8 mouse cellular contexts compared by ENCODE assay signal in the genomic region with DNA sequence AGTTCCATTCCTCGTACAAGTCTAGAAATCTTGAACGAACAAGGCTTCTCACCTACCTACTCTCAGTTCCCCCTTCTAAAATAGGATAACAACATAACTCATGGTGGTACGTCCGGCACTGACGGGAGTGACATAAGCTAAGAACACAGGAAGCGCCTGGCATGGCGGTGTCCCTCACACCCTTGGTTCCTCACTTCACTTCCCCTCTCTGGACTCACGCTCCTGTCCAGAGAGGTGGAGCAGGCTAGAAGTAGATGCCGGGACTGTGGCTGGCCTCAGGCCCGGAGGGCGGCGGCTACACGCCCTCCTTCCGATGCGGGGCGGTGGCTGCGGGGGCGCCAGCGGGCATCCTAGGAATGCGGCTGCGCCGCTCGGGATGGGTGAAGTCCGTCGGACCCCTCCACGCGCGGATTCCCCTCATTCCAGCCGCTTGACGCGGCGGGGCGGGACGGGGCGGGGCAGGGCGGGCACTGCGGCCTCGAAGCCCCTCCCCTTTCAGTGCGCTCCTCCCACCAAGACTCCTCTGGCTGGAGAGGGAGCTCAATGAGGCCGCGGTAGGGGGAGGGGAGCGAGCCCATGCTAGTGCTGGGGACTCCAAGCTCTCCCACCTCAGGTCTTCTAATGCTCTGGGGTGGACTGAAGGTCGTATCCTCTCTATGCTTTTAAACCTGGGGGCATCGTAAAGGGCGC. TPM values are rescaled to one million over a fixed set of nuclear protein-coding genes. Genes with fewer than 3 reads are reported as not detected.
DNase-seq lines count a peak whose midpoint lies in the region; ATAC-seq and TF ChIP-seq lines count a peak whose summit lies in the region.

No protein-coding gene starts in this region.

- no peak for TF ChIP-seq CTCF in ES-Bruce4 (IDR thresholded peaks at IDR 0.05; ENCODE audit: low read depth, low read length)
- no peak for TF ChIP-seq CTCF in embryonic fibroblast, embryonic 13.5 days (IDR thresholded peaks at IDR 0.05; ENCODE audit: borderline replicate concordance, insufficient read depth, low read length)

- peak overlapping the region; percentile 80 for H3K4me2 ChIP-seq in heart, embryonic 16.5 days (ENCODE audit: low read depth, low read length)

- WGBS in heart, embryonic 16.5 days: under 1% methylated on average over 45 of the region's 45 CpGs

- peak; percentile 70 for ATAC-seq in heart, embryonic 16.5 days (replicated peaks; ENCODE audit: extremely low read depth, insufficient read depth, low FRiP score)

- no peaks in the 10 kb centered on the region for H3K27me3 ChIP-seq in ES-Bruce4 (ENCODE audit: control insufficient read depth, insufficient read depth, low read length, poor library complexity, severe bottlenecking)
- H3K27me3 ChIP-seq in heart, embryonic 16.5 days (ENCODE audit: control insufficient read depth, insufficient read depth, low read length): no peaks in the 10 kb centered on the region

- TF ChIP-seq EP300 in ES-Bruce4 (IDR thresholded peaks at IDR 0.05; ENCODE audit: insufficient read depth, low read depth, low read length): no peak

- H3K36me3 ChIP-seq in ES-Bruce4 (ENCODE audit: control insufficient read depth, insufficient read depth, low read length, poor library complexity, severe bottlenecking): no peaks in the 10 kb centered on the region; the same call in 1 of the 2 replicates
- H3K36me3 ChIP-seq in heart, embryonic 16.5 days (ENCODE audit: control insufficient read depth, insufficient read depth): peaks cover 11% of the 10 kb centered on the region

- H3K4me3 ChIP-seq in ES-Bruce4 (ENCODE audit: low read depth, low read length): peak overlapping the region; percentile 69
- H3K4me3 ChIP-seq in embryonic fibroblast, embryonic 13.5 days (ENCODE audit: insufficient read depth, low read length): peak overlapping the region; percentile 61
- H3K4me3 ChIP-seq in heart, embryonic 16.5 days (ENCODE audit: low read length): peak overlapping the region; percentile 48

- peak overlapping the region; percentile 77 for H3K9ac ChIP-seq in ES-Bruce4 (ENCODE audit: low read depth, poor library complexity, severe bottlenecking)
- peak overlapping the region; percentile 58 for H3K9ac ChIP-seq in heart, embryonic 16.5 days (ENCODE audit: low read length)

- H3K4me1 ChIP-seq in ES-Bruce4 (ENCODE audit: control insufficient read depth, insufficient read depth, low read length): peaks cover 8% of the 10 kb centered on the region
- peaks cover 9% of the 10 kb centered on the region for H3K4me1 ChIP-seq in embryonic fibroblast, embryonic 13.5 days (ENCODE audit: control insufficient read depth, insufficient read depth, low read length)
- peaks cover 47% of the 10 kb centered on the region for H3K4me1 ChIP-seq in heart, embryonic 16.5 days (ENCODE audit: control insufficient read depth, insufficient read depth, low read length)

- TF ChIP-seq POLR2A in ES-Bruce4 (IDR thresholded peaks at IDR 0.05; ENCODE audit: insufficient read depth, low read length): peak; percentile 27
- TF ChIP-seq POLR2A in embryonic fibroblast, embryonic 13.5 days (IDR thresholded peaks at IDR 0.05; ENCODE audit: low read depth, low read length): peak; percentile 91

- H3K27ac ChIP-seq in ES-Bruce4 (ENCODE audit: insufficient read depth, low read length): peak overlapping the region; percentile 62
- H3K27ac ChIP-seq in embryonic fibroblast, embryonic 13.5 days (ENCODE audit: insufficient read depth, low read length): peak overlapping the region; percentile 97
- peak overlapping the region; percentile 96 for H3K27ac ChIP-seq in heart, embryonic 16.5 days (ENCODE audit: low read length)

- no peaks in the 10 kb centered on the region for H3K9me3 ChIP-seq in ES-Bruce4 (replicated peaks; ENCODE audit: control insufficient read depth, insufficient read depth, low read length, poor library complexity, severe bottlenecking)
- no peaks in the 10 kb centered on the region for H3K9me3 ChIP-seq in heart, embryonic 16.5 days (replicated peaks; ENCODE audit: control insufficient read depth, low read length)

- peak; percentile 76 for DNase-seq in brain, adult 2 months (ENCODE audit: low read depth, low spot score)
- DNase-seq in kidney, postnatal 25 days: peak; percentile 90 to 96
- DNase-seq in lung, postnatal 14 days: peak; percentile 90
- DNase-seq in ovary, postnatal 14 days (ENCODE audit: low spot score): peak; percentile 58
- DNase-seq in thymus, postnatal 4 days: peak; percentile 86

RNA-seq across cellular contexts. Expression of a gene that starts 3.6 kb away (rescaled TPM):
- 78.7 and 82.9 TPM in 2 replicates for polyA plus RNA-seq in ES-Bruce4 (2011; ENCODE audit: insufficient read depth, insufficient read length, low read depth, missing spikeins)
- polyA plus RNA-seq in embryonic fibroblast, embryonic 13.5 days (2011; ENCODE audit: insufficient read length, low read depth, missing spikeins): 169 and 247 TPM in 2 replicates
- polyA plus RNA-seq in heart, embryonic 16.5 days (2015; fragmentation: Nextera tagmentation; extraction: Ambion mirVana): 72.4 and 83.8 TPM in 2 replicates

RNA-seq across cellular contexts. Expression of a gene that starts 23.1 kb away (rescaled TPM):
- 20.5 and 22.6 TPM in 2 replicates for polyA plus RNA-seq in ES-Bruce4 (2011; ENCODE audit: insufficient read depth, insufficient read length, low read depth, missing spikeins)
- 15.2 and 17.8 TPM in 2 replicates for polyA plus RNA-seq in embryonic fibroblast, embryonic 13.5 days (2011; ENCODE audit: insufficient read length, low read depth, missing spikeins)
- polyA plus RNA-seq in heart, embryonic 16.5 days (2015; fragmentation: Nextera tagmentation; extraction: Ambion mirVana): 29.1 and 31.1 TPM in 2 replicates

RNA-seq across cellular contexts. Expression of a gene that starts 25.1 kb away (rescaled TPM):
- 86.0 and 91.5 TPM in 2 replicates for polyA plus RNA-seq in ES-Bruce4 (2011; ENCODE audit: insufficient read depth, insufficient read length, low read depth, missing spikeins)
- 133 TPM in 2 replicates for polyA plus RNA-seq in embryonic fibroblast, embryonic 13.5 days (2011; ENCODE audit: insufficient read length, low read depth, missing spikeins)
- 99.6 and 101 TPM in 2 replicates for polyA plus RNA-seq in heart, embryonic 16.5 days (2015; fragmentation: Nextera tagmentation; extraction: Ambion mirVana)

Comparison
In these comparisons a context has a peak if more than half of its experiments do, and no peak if none do; other contexts are left out.
1. Peak in every context shown above with its lines: DNase-seq, ATAC-seq, H3K4me3 ChIP-seq and H3K27ac ChIP-seq.